Mouse (Mus musculus) olfactory bulb, adult 2 months (tissue): Measurements from ENCODE around the gene Arhgef19.

Experiments
- CTCF ChIP-seq: fragments of 200-500 bp; IDR thresholded peaks from 2 replicates; pipeline ENCODE4 v1.5.1; 2012; ENCODE audit warnings: low read depth, mild to moderate bottlenecking, low read length, moderate library complexity; ENCODE audit not compliant: insufficient read depth
- POLR2A ChIP-seq: fragments of 200-500 bp; IDR thresholded peaks from 2 replicates; pipeline ENCODE4 v1.6.1; 2012; ENCODE audit warnings: mild to moderate bottlenecking, low read depth, low read length, moderate library complexity; ENCODE audit not compliant: insufficient read depth

DNA sequence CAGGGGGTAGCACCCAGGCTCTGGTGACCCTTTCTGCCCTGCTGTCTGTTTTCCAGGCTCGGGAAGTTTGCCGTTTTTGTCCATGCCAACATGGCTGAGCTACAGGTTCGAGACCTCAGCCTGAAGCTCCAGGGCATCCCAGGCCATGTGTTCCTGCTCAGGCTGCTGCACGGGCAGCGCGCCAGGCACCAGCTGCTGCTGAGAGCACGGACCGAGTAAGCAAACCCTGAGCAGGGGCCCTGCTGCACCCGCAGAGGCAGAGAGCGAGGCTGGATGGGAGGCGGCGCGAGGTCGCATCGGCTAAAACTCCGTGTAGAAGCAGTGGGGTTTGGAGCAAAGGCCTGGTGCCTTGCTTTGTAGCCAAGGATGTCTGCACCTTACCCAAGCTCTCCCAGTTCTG, 14.9 kb downstream of the Arhgef19 start:
- TF ChIP-seq POLR2A (no peak), CTCF (no peak)
